In the genomic region with DNA sequence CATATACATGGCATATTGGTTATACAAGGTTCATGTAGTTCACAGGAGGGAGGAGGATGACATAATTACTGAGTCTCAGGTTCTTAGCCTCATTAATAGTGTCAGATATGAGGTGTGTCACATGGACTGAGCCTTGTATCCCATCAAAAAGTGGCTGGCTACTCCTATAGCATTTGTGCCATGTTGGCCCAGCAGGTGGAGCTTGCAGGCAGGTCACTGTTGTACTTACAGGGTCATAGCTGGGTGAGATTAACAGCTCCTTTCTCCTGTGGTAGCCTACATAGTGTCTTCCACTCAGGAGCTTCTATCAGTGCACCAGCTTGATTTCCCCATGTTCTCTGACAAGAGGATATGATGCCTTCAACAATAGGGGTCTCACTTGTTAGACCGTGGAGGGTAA, we compare ENCODE assay signal across 23 mouse cellular contexts.
A peak's percentile ranks its signal among the peaks of the same experiment; 100 is the strongest.
DNase-seq lines count a peak whose midpoint lies in the region; ATAC-seq and TF ChIP-seq lines count a peak whose summit lies in the region.
"Had no signal": no experiment of that assay in that cellular context is flagged by ENCODE, and none has a peak within 500 bp of the region (broad histone marks: within the 10 kb centered on the region; RNA-seq: fewer than 3 reads in every experiment).

No protein-coding gene starts in this region.

- 92% methylated on average over 1 of the region's 1 CpGs for WGBS in kidney, postnatal 0 days
- 93% methylated on average over 1 of the region's 1 CpGs for WGBS in midbrain, embryonic 11.5 days
- 72% methylated on average over 1 of the region's 1 CpGs for WGBS in midbrain, embryonic 14.5 days
- 91% methylated on average over 1 of the region's 1 CpGs for WGBS in small intestine, adult 2 months

- TF ChIP-seq CTCF in kidney, postnatal 0 days (IDR thresholded peaks at IDR 0.05; ENCODE audit: low read depth), result peak; percentile 55
- peak; percentile 9 for TF ChIP-seq CTCF in Patski (IDR thresholded peaks at IDR 0.05)
- peak; percentile 34; the same call in 1 of the 2 replicates for TF ChIP-seq CTCF in small intestine, adult 2 months (IDR thresholded peaks at IDR 0.05; ENCODE audit: extremely low read depth, insufficient read length, insufficient replicate concordance, low read depth, low read length)

- H3K27ac ChIP-seq in kidney, postnatal 0 days, result no peak overlapping the region
- no peak overlapping the region for H3K27ac ChIP-seq in midbrain, embryonic 11.5 days (ENCODE audit: low read depth, low read length)
- no peak overlapping the region for H3K27ac ChIP-seq in midbrain, embryonic 14.5 days (replicated peaks; ENCODE audit: low read depth, low read length)
- no peak overlapping the region for H3K27ac ChIP-seq in small intestine, adult 2 months (ENCODE audit: insufficient read depth, low read depth, low read length)
- H3K27ac ChIP-seq: embryonic facial prominence, embryonic 10.5 days; forebrain, embryonic 15.5 days; limb, embryonic 13.5 days had no signal

- POLR2A ChIA-PET in Patski (lab: Charles Lee), result no interaction called here

- H3K36me3 ChIP-seq in kidney, postnatal 0 days (ENCODE audit: insufficient read depth, low read length), result no peaks in the 10 kb centered on the region
- H3K36me3 ChIP-seq in midbrain, embryonic 11.5 days (ENCODE audit: control insufficient read depth, insufficient read depth, low read length), result no peaks in the 10 kb centered on the region
- H3K36me3 ChIP-seq in midbrain, embryonic 14.5 days (ENCODE audit: control insufficient read depth, insufficient read depth, low read length), result no peaks in the 10 kb centered on the region
- H3K36me3 ChIP-seq in small intestine, adult 2 months (ENCODE audit: control insufficient read depth, insufficient read depth, low read length), result no peaks in the 10 kb centered on the region
- H3K36me3 ChIP-seq: embryonic facial prominence, embryonic 10.5 days; forebrain, embryonic 15.5 days had no signal

- no peaks in the 10 kb centered on the region for H3K4me1 ChIP-seq in kidney, postnatal 0 days (replicated peaks; ENCODE audit: insufficient read depth, low read length)
- H3K4me1 ChIP-seq in midbrain, embryonic 11.5 days (ENCODE audit: control insufficient read depth, insufficient read depth, low read length), result no peaks in the 10 kb centered on the region
- no peaks in the 10 kb centered on the region for H3K4me1 ChIP-seq in midbrain, embryonic 14.5 days (ENCODE audit: control insufficient read depth, insufficient read depth, low read length)
- no peaks in the 10 kb centered on the region for H3K4me1 ChIP-seq in small intestine, adult 2 months (ENCODE audit: control insufficient read depth, insufficient read depth, insufficient read length, low read length)
- H3K4me1 ChIP-seq: embryonic facial prominence, embryonic 10.5 days; forebrain, embryonic 15.5 days; limb, embryonic 13.5 days had no signal

- CTCF ChIA-PET in Patski (lab: Charles Lee), result no interaction called here

- no peak overlapping the region for H3K4me3 ChIP-seq in kidney, postnatal 0 days (replicated peaks; ENCODE audit: low read depth, low read length)
- H3K4me3 ChIP-seq in midbrain, embryonic 11.5 days (ENCODE audit: low read depth, low read length), result no peak overlapping the region
- H3K4me3 ChIP-seq in midbrain, embryonic 14.5 days (replicated peaks; ENCODE audit: low read depth, low read length), result no peak overlapping the region
- H3K4me3 ChIP-seq in small intestine, adult 2 months (ENCODE audit: low read depth, low read length), result no peak overlapping the region
- H3K4me3 ChIP-seq: embryonic facial prominence, embryonic 10.5 days; forebrain, embryonic 15.5 days; limb, embryonic 13.5 days; megakaryocyte, embryonic 14.5 days had no signal

- DNase-seq in kidney, postnatal 0 days (ENCODE audit: low spot score), result no peak
- no peak for DNase-seq in kidney, adult 11 months
- no peak for DNase-seq in midbrain, embryonic 11.5 days (ENCODE audit: low spot score, missing footprints)
- no peak for DNase-seq in midbrain, embryonic 14.5 days
- DNase-seq in Patski (ENCODE audit: low read depth, low spot score), result no peak
- no peak for DNase-seq in right cerebral cortex, postnatal 10 days (ENCODE audit: low spot score in 2 of 2)
- DNase-seq in right cerebral cortex, postnatal 25 days, result no peak
- DNase-seq: cerebellum, adult 11 months; cerebellum, adult 9-11 months; gastrocnemius, postnatal 10 days; heart, adult 11 months; heart, postnatal 14 days; kidney, adult 8-10 months; lung, adult 18-20 months; lung, postnatal 14 days; right cerebral cortex, postnatal 14 days; thymus, adult 2 months had no signal

- H3K9ac ChIP-seq in kidney, postnatal 0 days (ENCODE audit: low read depth, low read length), result no peak overlapping the region
- H3K9ac ChIP-seq in midbrain, embryonic 11.5 days (ENCODE audit: low read length), result no peak overlapping the region
- H3K9ac ChIP-seq in midbrain, embryonic 14.5 days (replicated peaks; ENCODE audit: low read length), result no peak overlapping the region
- H3K9ac ChIP-seq: forebrain, embryonic 15.5 days; limb, embryonic 13.5 days had no signal

- H3K27me3 ChIP-seq in kidney, postnatal 0 days (ENCODE audit: insufficient read depth, low read length), result no peaks in the 10 kb centered on the region
- H3K27me3 ChIP-seq in midbrain, embryonic 11.5 days (ENCODE audit: control insufficient read depth, insufficient read depth, low read length), result no peaks in the 10 kb centered on the region
- no peaks in the 10 kb centered on the region for H3K27me3 ChIP-seq in midbrain, embryonic 14.5 days (ENCODE audit: control insufficient read depth, insufficient read depth, low read length)
- H3K27me3 ChIP-seq in Patski, result no peaks in the 10 kb centered on the region
- no peaks in the 10 kb centered on the region for H3K27me3 ChIP-seq in small intestine, adult 2 months (ENCODE audit: control insufficient read depth, insufficient read depth, low read length)
- H3K27me3 ChIP-seq: forebrain, embryonic 15.5 days; limb, embryonic 13.5 days; megakaryocyte, embryonic 14.5 days had no signal

- in situ Hi-C loops in Patski (cut with MboI; ENCODE audit: low pct_unique_long_range_greater_than_20kb), result no loop called here

- no peaks in the 10 kb centered on the region for H3K9me3 ChIP-seq in kidney, postnatal 0 days (replicated peaks; ENCODE audit: low read length)
- H3K9me3 ChIP-seq in midbrain, embryonic 11.5 days (ENCODE audit: control insufficient read depth, low read length), result no peaks in the 10 kb centered on the region
- no peaks in the 10 kb centered on the region for H3K9me3 ChIP-seq in midbrain, embryonic 14.5 days (ENCODE audit: control insufficient read depth, low read length)
- H3K9me3 ChIP-seq: embryonic facial prominence, embryonic 10.5 days; forebrain, embryonic 15.5 days; limb, embryonic 13.5 days; megakaryocyte, embryonic 14.5 days had no signal

- no peak for ATAC-seq in kidney, postnatal 0 days (replicated peaks; ENCODE audit: low FRiP score, low read depth)
- ATAC-seq in midbrain, embryonic 11.5 days (ENCODE audit: low FRiP score), result 0 out of 2 replicates have a peak, but pooled peaks have one; percentile 7
- no peak for ATAC-seq in midbrain, embryonic 14.5 days (ENCODE audit: low FRiP score, low TSS enrichment)
- no peak for ATAC-seq in Patski
- ATAC-seq: forebrain, embryonic 15.5 days had no signal

- no peak overlapping the region for H3K4me2 ChIP-seq in kidney, postnatal 0 days (ENCODE audit: low read length)
- no peak overlapping the region for H3K4me2 ChIP-seq in midbrain, embryonic 11.5 days
- no peak overlapping the region for H3K4me2 ChIP-seq in midbrain, embryonic 14.5 days (ENCODE audit: low read length)
- H3K4me2 ChIP-seq: forebrain, embryonic 15.5 days; heart, embryonic 11.5 days; limb, embryonic 13.5 days had no signal

- TF ChIP-seq POLR2A in small intestine, adult 2 months (IDR thresholded peaks at IDR 0.05; ENCODE audit: low read depth, low read length), result no peak
